Mouse (Mus musculus): Measurements from ENCODE around the gene Gba. TPM values are rescaled to one million over a fixed set of nuclear protein-coding genes. Genes with fewer than 3 reads are reported as not detected.

The Gba gene
- total and polyA plus RNA-seq, 3 experiments: 63.6 to 65.3 (median 64.1) TPM

DNA sequence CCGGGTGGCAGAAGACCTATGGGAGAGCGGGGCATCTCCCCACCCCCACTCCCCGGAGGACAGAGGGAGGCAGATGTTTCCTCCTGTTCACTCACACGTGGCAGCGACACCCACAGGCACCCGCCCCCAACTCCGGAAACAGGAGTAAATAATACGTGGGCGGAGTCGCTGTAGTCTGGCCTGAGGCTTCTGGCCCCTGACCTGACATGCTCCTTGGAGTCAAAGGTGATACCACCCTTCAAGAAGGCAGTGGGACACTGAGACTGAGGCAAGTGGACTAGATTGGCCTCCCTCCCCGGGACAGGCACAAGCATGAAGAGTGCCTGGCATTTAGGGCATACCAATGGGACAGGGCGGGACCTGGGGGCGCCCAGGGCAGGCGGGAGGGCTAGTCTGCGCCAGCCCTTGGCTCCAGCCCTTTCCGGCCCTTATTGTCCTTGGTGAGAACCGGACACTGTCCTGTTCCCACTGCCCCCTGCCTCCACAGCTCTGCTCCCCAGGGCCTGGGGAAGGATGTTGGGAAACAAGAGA lies 48.7 kb downstream of the Gba start (continued):
- no peak for TF ChIP-seq ZMIZ1 (IDR thresholded peaks at IDR 0.05; ENCODE audit: low read depth, low read length)
- TF ChIP-seq MYC (IDR thresholded peaks at IDR 0.05; ENCODE audit: low read depth, low read length): peak; percentile 92
- no peak for TF ChIP-seq POLR2AphosphoS2 (IDR thresholded peaks at IDR 0.05; ENCODE audit: low read depth, low read length)
- no peak; the same call in 1 of the 2 replicates for TF ChIP-seq USF2 (conservative IDR thresholded peaks at IDR 0.05; ENCODE audit: low read depth, low read length)

DNA sequence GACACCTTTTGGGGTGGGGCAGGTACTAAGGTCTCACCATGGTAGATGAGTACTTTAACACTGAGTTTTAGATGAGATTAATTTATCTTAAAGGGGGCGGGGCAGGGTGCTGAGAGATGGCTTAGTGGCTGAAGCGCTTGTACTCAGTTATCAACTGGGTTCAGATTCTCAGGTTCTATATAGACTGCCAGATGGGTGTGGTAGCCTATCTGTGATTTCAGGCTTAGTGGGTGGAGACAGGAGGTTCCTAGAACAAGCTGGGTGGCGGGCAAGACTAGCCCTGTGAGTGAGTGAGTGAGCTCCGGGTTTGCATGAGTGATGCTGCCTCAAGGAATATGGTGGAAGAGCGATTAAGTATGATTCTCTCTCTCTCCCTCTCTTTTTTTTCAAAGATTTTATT lies 52.3 kb downstream of the Gba start:
- DNase-seq (ENCODE audit: extremely low read depth): no peak
- Histone ChIP-seq H3K9me3 (replicated peaks; ENCODE audit: low read length) (peaks cover 5% of the 10 kb centered on the region), H3K4me3 (replicated peaks in 1 of 3; ENCODE audit: low read depth in 2 of 3, low read length in 2 of 3, poor library complexity in 1 of 3) (no peak overlapping the region), H3K36me3 (replicated peaks in 1 of 2; ENCODE audit: control insufficient read depth in 1 of 2, insufficient read depth in 1 of 2, low read length in 1 of 2) (no peaks in the 10 kb centered on the region), H3K27me3 (replicated peaks) (peaks cover 2% of the 10 kb centered on the region), H3K79me2 (replicated peaks; ENCODE audit: control insufficient read depth, extremely low read depth, insufficient read depth, poor library complexity, severe bottlenecking) (no peaks in the 10 kb centered on the region), H3K27ac (ENCODE audit: insufficient read depth, low read depth) (no peak overlapping the region), H3K4me1 (ENCODE audit: control insufficient read depth in 1 of 2, insufficient read depth in 2 of 2) (peaks cover 15 to 34% of the 10 kb centered on the region in 2 experiments), H3K9ac (ENCODE audit: insufficient read depth, low read depth) (no peak overlapping the region), H3K4me2 (ENCODE audit: insufficient read depth, low read depth, poor library complexity, severe bottlenecking) (no peak overlapping the region)
- dilution Hi-C loops (cut with MboI; ENCODE audit: extremely low pct_ligation_motif_present, extremely low pct_unique_long_range_greater_than_20kb, low sequenced_read_pairs): no loop called here
- in situ Hi-C loops (cut with MboI; ENCODE audit: low pct_ligation_motif_present, low pct_unique_long_range_greater_than_20kb, low sequenced_read_pairs): no loop called here
- TF ChIP-seq NELFE (IDR thresholded peaks at IDR 0.05; ENCODE audit: low read depth, low read length) (no peak), SIN3A (IDR thresholded peaks at IDR 0.05; ENCODE audit: low read length) (no peak), HCFC1 (IDR thresholded peaks at IDR 0.05; ENCODE audit: low read depth, low read length) (no peak)

DNA sequence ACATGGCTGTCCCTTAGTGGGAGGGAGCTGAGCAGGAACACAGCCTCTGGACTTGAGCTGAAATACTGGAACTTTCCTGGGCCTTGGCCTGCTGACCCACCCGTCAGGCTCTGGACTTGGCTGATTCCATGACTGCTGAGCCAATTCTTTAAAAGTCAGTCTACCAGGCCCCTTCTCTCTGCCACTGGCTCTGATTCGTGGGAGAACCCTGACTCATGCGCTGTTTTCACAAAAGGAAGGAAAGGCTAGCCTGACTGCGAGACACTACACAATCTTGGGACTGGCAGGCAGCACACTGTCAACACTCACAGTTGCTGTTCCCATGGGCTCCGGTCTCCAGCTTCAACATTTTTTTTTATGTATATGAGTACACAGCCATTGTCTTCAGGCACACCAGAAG lies 53.4 kb downstream of the Gba start:
- peaks cover 2% of the 10 kb centered on the region for H3K27me3 ChIP-seq (replicated peaks)
- no peak for DNase-seq (ENCODE audit: extremely low read depth)
- in situ Hi-C loops (cut with MboI; ENCODE audit: low pct_ligation_motif_present, low pct_unique_long_range_greater_than_20kb, low sequenced_read_pairs): no loop called here
- no peaks in the 10 kb centered on the region for H3K36me3 ChIP-seq (replicated peaks in 1 of 2; ENCODE audit: control insufficient read depth in 1 of 2, insufficient read depth in 1 of 2, low read length in 1 of 2)
- no peaks in the 10 kb centered on the region for H3K79me2 ChIP-seq (replicated peaks; ENCODE audit: control insufficient read depth, extremely low read depth, insufficient read depth, poor library complexity, severe bottlenecking)
- no peak overlapping the region for H3K9ac ChIP-seq (ENCODE audit: insufficient read depth, low read depth)
- peaks cover 5% of the 10 kb centered on the region for H3K9me3 ChIP-seq (replicated peaks; ENCODE audit: low read length)
- no peak overlapping the region for H3K27ac ChIP-seq (ENCODE audit: insufficient read depth, low read depth)
- H3K4me1 ChIP-seq (ENCODE audit: control insufficient read depth in 1 of 2, insufficient read depth in 2 of 2): peaks cover 11 to 32% of the 10 kb centered on the region in 2 experiments
- TF ChIP-seq MAX (IDR thresholded peaks at IDR 0.05; ENCODE audit: low read length) (no peak), UBTF (IDR thresholded peaks at IDR 0.05; ENCODE audit: low read depth, low read length) (no peak), USF1 (IDR thresholded peaks at IDR 0.05; ENCODE audit: low read depth, low read length) (no peak), TBP (conservative IDR thresholded peaks at IDR 0.05; ENCODE audit: low read depth, low read length) (no peak), RAD21 (IDR thresholded peaks at IDR 0.05; ENCODE audit: low read depth, low read length) (no peak), MYC (IDR thresholded peaks at IDR 0.05; ENCODE audit: low read depth, low read length) (no peak), CHD2 (IDR thresholded peaks at IDR 0.05; ENCODE audit: low read length) (no peak), SIN3A (IDR thresholded peaks at IDR 0.05; ENCODE audit: low read length) (no peak), KAT2A (IDR thresholded peaks at IDR 0.05; ENCODE audit: insufficient replicate concordance, low read length) (no peak), MEF2A (IDR thresholded peaks at IDR 0.05; ENCODE audit: borderline replicate concordance, low read depth, low read length) (no peak), NRF1 (IDR thresholded peaks at IDR 0.05; ENCODE audit: low read depth, low read length) (no peak), NELFE (IDR thresholded peaks at IDR 0.05; ENCODE audit: low read depth, low read length) (no peak), PAX5 (IDR thresholded peaks at IDR 0.05; ENCODE audit: low read length) (no peak), ZNF384 (IDR thresholded peaks at IDR 0.05; ENCODE audit: low read depth, low read length) (no peak), MXI1 (IDR thresholded peaks at IDR 0.05; ENCODE audit: low read depth, low read length) (no peak), MAZ (IDR thresholded peaks at IDR 0.05; ENCODE audit: low read depth, low read length) (no peak), JUND (conservative IDR thresholded peaks at IDR 0.05; ENCODE audit: low read depth, low read length) (no peak), ZC3H11A (IDR thresholded peaks at IDR 0.05; ENCODE audit: low read depth, low read length) (no peak)
- no peak overlapping the region for H3K4me3 ChIP-seq (replicated peaks in 1 of 3; ENCODE audit: low read depth in 2 of 3, low read length in 2 of 3, poor library complexity in 1 of 3)
- dilution Hi-C loops (cut with MboI; ENCODE audit: extremely low pct_ligation_motif_present, extremely low pct_unique_long_range_greater_than_20kb, low sequenced_read_pairs): no loop called here
- no peak overlapping the region for H3K4me2 ChIP-seq (ENCODE audit: insufficient read depth, low read depth, poor library complexity, severe bottlenecking)

All from CH12.LX (cell line).